In genomic region chr1:64308088-64308487, GRCm38 (mm10) we compare ENCODE assay signal across 14 mouse cellular contexts.
DNase-seq lines count a peak whose midpoint lies in the region; ATAC-seq and TF ChIP-seq lines count a peak whose summit lies in the region.
"Had no signal": no experiment of that assay in that cellular context is flagged by ENCODE, and none has a peak within 500 bp of the region (broad histone marks: within the 10 kb centered on the region; RNA-seq: fewer than 3 reads in every experiment).

No protein-coding gene starts in this region.

- H3K27ac ChIP-seq in heart, adult 2 months = peak overlapping the region; percentile 57
- no peak overlapping the region for H3K27ac ChIP-seq in heart, embryonic 10.5 days
- H3K27ac ChIP-seq in liver, postnatal 0 days (ENCODE audit: low read depth) = peak overlapping the region; percentile 57; the same call in 1 of the 2 replicates
- no peak overlapping the region for H3K27ac ChIP-seq in liver, embryonic 12.5 days
- H3K27ac ChIP-seq in brown adipose tissue, adult 24 weeks (replicated peaks; ENCODE audit: low read depth, low read length) = peak overlapping the region; percentile 16
- H3K27ac ChIP-seq: forebrain, embryonic 13.5 days; neural tube, embryonic 15.5 days had no signal

- peaks cover 14% of the 10 kb centered on the region for H3K4me1 ChIP-seq in heart, adult 2 months (ENCODE audit: control insufficient read depth, insufficient read depth, low read length)
- peaks cover 26% of the 10 kb centered on the region for H3K4me1 ChIP-seq in heart, embryonic 10.5 days
- H3K4me1 ChIP-seq in liver, postnatal 0 days (ENCODE audit: insufficient read depth) = peaks cover 7% of the 10 kb centered on the region; the same call in 1 of the 2 replicates
- no peaks in the 10 kb centered on the region for H3K4me1 ChIP-seq in liver, embryonic 12.5 days
- peaks cover 14% of the 10 kb centered on the region for H3K4me1 ChIP-seq in brown adipose tissue, adult 24 weeks (ENCODE audit: control insufficient read depth, insufficient read depth, insufficient read length, low read length)

- no peak overlapping the region for H3K9ac ChIP-seq in heart, adult 2 months (ENCODE audit: low read depth, low read length)
- no peak overlapping the region for H3K9ac ChIP-seq in liver, postnatal 0 days (replicated peaks)
- no peak overlapping the region for H3K9ac ChIP-seq in liver, embryonic 12.5 days
- H3K9ac ChIP-seq: forebrain, embryonic 13.5 days; neural tube, embryonic 15.5 days had no signal

- H3K27me3 ChIP-seq in heart, adult 2 months (ENCODE audit: control insufficient read depth, insufficient read depth, low read length) = no peaks in the 10 kb centered on the region
- H3K27me3 ChIP-seq in heart, embryonic 10.5 days (ENCODE audit: insufficient read depth, poor library complexity, severe bottlenecking) = no peaks in the 10 kb centered on the region
- H3K27me3 ChIP-seq in liver, postnatal 0 days (ENCODE audit: insufficient read depth, low read length) = no peaks in the 10 kb centered on the region
- no peaks in the 10 kb centered on the region for H3K27me3 ChIP-seq in liver, embryonic 12.5 days (replicated peaks)
- H3K27me3 ChIP-seq: forebrain, embryonic 13.5 days; neural tube, embryonic 15.5 days had no signal

- no peaks in the 10 kb centered on the region for H3K79me2 ChIP-seq in heart, adult 2 months (replicated peaks; ENCODE audit: control insufficient read depth, insufficient read depth, low read length)

- H3K4me3 ChIP-seq in heart, adult 2 months = no peak overlapping the region
- H3K4me3 ChIP-seq in heart, embryonic 10.5 days = no peak overlapping the region
- no peak overlapping the region for H3K4me3 ChIP-seq in liver, postnatal 0 days (ENCODE audit: low read depth, low read length)
- H3K4me3 ChIP-seq in liver, embryonic 12.5 days = no peak overlapping the region
- H3K4me3 ChIP-seq in brown adipose tissue, adult 24 weeks (ENCODE audit: insufficient read depth, low read depth, low read length) = no peak overlapping the region
- H3K4me3 ChIP-seq: forebrain, embryonic 13.5 days; neural tube, embryonic 15.5 days had no signal

- peaks cover 11% of the 10 kb centered on the region for H3K36me3 ChIP-seq in heart, adult 2 months (ENCODE audit: control insufficient read depth, insufficient read depth, low read length)
- no peaks in the 10 kb centered on the region for H3K36me3 ChIP-seq in heart, embryonic 10.5 days
- H3K36me3 ChIP-seq in liver, postnatal 0 days (replicated peaks; ENCODE audit: insufficient read depth, low read length) = no peaks in the 10 kb centered on the region
- H3K36me3 ChIP-seq in liver, embryonic 12.5 days = no peaks in the 10 kb centered on the region
- H3K36me3 ChIP-seq: neural tube, embryonic 15.5 days had no signal

- no peaks in the 10 kb centered on the region for H3K9me3 ChIP-seq in heart, embryonic 10.5 days
- H3K9me3 ChIP-seq in liver, postnatal 0 days (ENCODE audit: low read length) = no peaks in the 10 kb centered on the region
- no peaks in the 10 kb centered on the region for H3K9me3 ChIP-seq in liver, embryonic 12.5 days (replicated peaks)
- H3K9me3 ChIP-seq: forebrain, embryonic 13.5 days; neural tube, embryonic 15.5 days had no signal

- TF ChIP-seq EP300 in heart, adult 2 months (IDR thresholded peaks at IDR 0.05; ENCODE audit: insufficient read depth, low read depth, low read length) = no peak
- TF ChIP-seq EP300 in liver, postnatal 0 days (IDR thresholded peaks at IDR 0.05; ENCODE audit: low read depth) = no peak

- TF ChIP-seq POLR2A in heart, adult 2 months (IDR thresholded peaks at IDR 0.05; ENCODE audit: insufficient read depth, low read depth, low read length) = no peak

- no peak for DNase-seq in heart, adult 2 months
- no peak for DNase-seq in heart, embryonic 10.5 days (ENCODE audit: low spot score)
- DNase-seq in liver, postnatal 0 days = no peak
- peak; percentile 21 for DNase-seq in mesoderm, embryonic 11.5 days (ENCODE audit: low read depth, low spot score)
- DNase-seq in adrenal gland, adult 18-20 months (ENCODE audit: low spot score in 2 of 2) = no peak
- no peak for DNase-seq in adrenal gland, postnatal 36 days
- DNase-seq: adrenal gland, adult 8-10 months; cerebellum, adult 18-20 months; left cerebral cortex, postnatal 4 days; thymus, postnatal 4 days had no signal

- intact Hi-C loops in heart, adult 2 months (cut with DNase I) = loop anchor here (5.0 to 10.0 kb wide), 2 partner anchors 67 to 224 kb away; partner anchors contain the start of gene Creb1

- 47% methylated on average over 10 of the region's 10 CpGs for WGBS in heart, adult 2 months
- 78% methylated on average over 10 of the region's 10 CpGs for WGBS in heart, embryonic 10.5 days
- 46% methylated on average over 10 of the region's 10 CpGs for whole genome bisulfite sequencing in liver, postnatal 0 days (ENCODE audit: insufficient replicate concordance)
- 54% methylated on average over 10 of the region's 10 CpGs for WGBS in liver, embryonic 12.5 days (ENCODE audit: insufficient replicate concordance)

- ATAC-seq in liver, postnatal 0 days = no peak
- ATAC-seq in liver, embryonic 12.5 days = no peak
- ATAC-seq: forebrain, embryonic 13.5 days had no signal

- peak; percentile 19 for TF ChIP-seq CTCF in heart, adult 2 months (IDR thresholded peaks at IDR 0.05)
- no peak for TF ChIP-seq CTCF in liver, postnatal 0 days (IDR thresholded peaks at IDR 0.05; ENCODE audit: low read depth)

- no peak overlapping the region for H3K4me2 ChIP-seq in liver, postnatal 0 days (ENCODE audit: low read depth, low read length)
- H3K4me2 ChIP-seq in liver, embryonic 12.5 days = no peak overlapping the region
- H3K4me2 ChIP-seq: forebrain, embryonic 13.5 days; neural tube, embryonic 15.5 days had no signal

Comparison
In these comparisons a context has a peak if more than half of its experiments do, and no peak if none do; other contexts are left out.
1. H3K27ac ChIP-seq: peak in heart, adult 2 months (single experiment), liver, postnatal 0 days (single experiment) and brown adipose tissue, adult 24 weeks (single experiment); none in heart, embryonic 10.5 days (single experiment) and liver, embryonic 12.5 days (single experiment).